Mouse (Mus musculus) embryonic facial prominence, embryonic 11.5 days (tissue): ENCODE data around the gene Cmtm2a. TPM values are rescaled to one million over a fixed set of nuclear protein-coding genes. Genes with fewer than 3 reads are reported as not detected.
"Not testable (repeated sequence)": the region's sequence is repeated elsewhere in the genome, so short reads cannot be mapped to it uniquely, and the experiment has no call there.

Experiments used
- ATAC-seq: fragments of 200-750 bp; cut with Nextera tagmentation; replicated peaks from 2 replicates; pipeline ENCODE4 v1.8.0; 2017; ENCODE audit warnings: low read depth; ENCODE audit not compliant: insufficient number of reproducible peaks, low FRiP score, low TSS enrichment
- DNase-seq: peaks from one replicate; pipeline ENCODE4 v3.0.0-alpha.2; 2015; ENCODE audit warnings: low spot score
- H3K27ac ChIP-seq: fragments of 300-500 bp; sonication (generic); replicated peaks from 2 replicates; pipeline ENCODE4 v1.5.1; 2014; ENCODE audit warnings: mild to moderate bottlenecking, low read depth, low read length, control low read depth
- H3K27me3 ChIP-seq: fragments of 300-500 bp; sonication (generic); 2 replicates; pipeline ENCODE4 v1.6.1; 2014; ENCODE audit warnings: mild to moderate bottlenecking, low read length, moderate library complexity, mixed read lengths; ENCODE audit not compliant: control insufficient read depth, insufficient read depth
- H3K36me3 ChIP-seq: fragments of 300-500 bp; sonication (generic); replicated peaks from 2 replicates; pipeline ENCODE4 v1.6.1; 2014; ENCODE audit warnings: low read depth, mild to moderate bottlenecking, low read length, moderate library complexity, mixed read lengths; ENCODE audit not compliant: control insufficient read depth, insufficient read depth
- H3K4me1 ChIP-seq: fragments of 300-500 bp; sonication (generic); 2 replicates; pipeline ENCODE4 v1.6.1; 2014; ENCODE audit warnings: low read length, mixed read lengths; ENCODE audit not compliant: control insufficient read depth, insufficient read depth
- H3K4me2 ChIP-seq: fragments of 300-500 bp; sonication (generic); 2 replicates; pipeline ENCODE4 v1.6.1; 2014; ENCODE audit warnings: low read depth, mild to moderate bottlenecking, control low read depth, low read length, moderate library complexity
- H3K4me3 ChIP-seq: fragments of 300-500 bp; sonication (generic); 2 replicates; pipeline ENCODE4 v1.5.1; 2014; ENCODE audit warnings: low read depth, low read length, control low read depth
- H3K9ac ChIP-seq: fragments of 300-500 bp; sonication (generic); replicated peaks from 2 replicates; pipeline ENCODE4 v1.6.1; 2014; ENCODE audit warnings: mild to moderate bottlenecking, control low read depth, low read length
- H3K9me3 ChIP-seq: fragments of 300-500 bp; sonication (generic); replicated peaks from 2 replicates; pipeline ENCODE4 v1.6.1; 2016; ENCODE audit warnings: mild to moderate bottlenecking, low read length, inconsistent platforms, mixed read lengths; ENCODE audit not compliant: control insufficient read depth
- WGBS: fragments of 180-500 bp; shearing (Covaris S2); extraction: QIAGEN DNeasy Blood & Tissue Kit; methylation state at CpG from one replicate; pipeline ENCODE4 v1.1.7; 2014; 5-methylcytosine and 5-hydroxymethylcytosine counted together
- polyA plus RNA-seq: library from polyadenylated mRNA; unstranded; fragments of >200 nt; fragmentation: Nextera tagmentation; extraction: Ambion mirVana; gene quantifications from 2 replicates; pipeline ENCODE4 v1.2.1, GENCODE M21; 2014

The Cmtm2a gene
- polyA plus RNA-seq, 1 experiment from 2014 or later: not detected

GRCm38 (mm10) chr8:104268368-104268767, 24.6 kb downstream of the Cmtm2a start:
- Histone ChIP-seq H3K4me2 (no peak overlapping the region), H3K4me1 (no peaks in the 10 kb centered on the region), H3K4me3 (no peak overlapping the region), H3K9ac (no peak overlapping the region), H3K36me3 (no peaks in the 10 kb centered on the region), H3K27me3 (no peaks in the 10 kb centered on the region), H3K9me3 (no peaks in the 10 kb centered on the region), H3K27ac (no peak overlapping the region)
- ATAC-seq: no peak
- no peak for DNase-seq

GRCm38 (mm10) chr8:104264271-104264935, 28.6 kb downstream of the Cmtm2a start:
- H3K4me3 ChIP-seq, H3K27me3 ChIP-seq, H3K4me2 ChIP-seq, H3K36me3 ChIP-seq, H3K4me1 ChIP-seq, H3K27ac ChIP-seq, DNase-seq, H3K9me3 ChIP-seq, ATAC-seq, H3K9ac ChIP-seq: not testable (repeated sequence)
- 95% methylated on average over 20 of the region's 22 CpGs for WGBS

GRCm38 (mm10) chr8:104261802-104262201, 31.2 kb downstream of the Cmtm2a start:
- H3K36me3 ChIP-seq: not testable (repeated sequence)

GRCm38 (mm10) chr8:104253016-104253415, 40.0 kb downstream of the Cmtm2a start:
- 82% methylated on average over 3 of the region's 3 CpGs for WGBS
- DNase-seq (peak; percentile 23), ATAC-seq (no peak)
- Histone ChIP-seq H3K4me2 (no peak overlapping the region), H3K9me3 (no peaks in the 10 kb centered on the region), H3K9ac (no peak overlapping the region), H3K4me3 (no peak overlapping the region), H3K27ac (no peak overlapping the region), H3K4me1 (no peaks in the 10 kb centered on the region), H3K36me3 (no peaks in the 10 kb centered on the region), H3K27me3 (no peaks in the 10 kb centered on the region)

More at GRCm38 (mm10) chr8:104261802-104262201, 31.2 kb downstream of the Cmtm2a start:
- not testable (repeated sequence) for H3K4me2 ChIP-seq, H3K4me1 ChIP-seq, H3K9me3 ChIP-seq, ATAC-seq, H3K27me3 ChIP-seq, H3K27ac ChIP-seq, H3K9ac ChIP-seq, DNase-seq, H3K4me3 ChIP-seq
- 96% methylated on average over 5 of the region's 5 CpGs for WGBS

GRCm38 (mm10) chr8:104251461-104251860, 41.5 kb downstream of the Cmtm2a start:
- DNase-seq (peak; percentile 54), ATAC-seq (peak; percentile 20; the same call in 1 of the 2 replicates)
- Histone ChIP-seq H3K4me3 (peak overlapping the region; percentile 61), H3K4me1 (no peaks in the 10 kb centered on the region; the same call in 1 of the 2 replicates), H3K4me2 (peak overlapping the region; percentile 68), H3K9me3 (no peaks in the 10 kb centered on the region), H3K9ac (peak overlapping the region; percentile 76), H3K36me3 (no peaks in the 10 kb centered on the region), H3K27ac (no peak overlapping the region; the same call in 1 of the 2 replicates), H3K27me3 (no peaks in the 10 kb centered on the region)
- WGBS: 0% methylated on average over 7 of the region's 7 CpGs

GRCm38 (mm10) chr8:104250439-104251367, 42.3 kb downstream of the Cmtm2a start, which contains the start of gene Cklf:
Cklf (plus strand) TSS chr8:104250861.
- H3K27ac ChIP-seq: peak within 1 kb of the TSS; percentile 77
- H3K27me3 ChIP-seq: no peaks in the 10 kb centered on the region
- WGBS: 3% methylated on average over 41 of the region's 41 CpGs
- no peaks in the 10 kb centered on the region; the same call in 1 of the 2 replicates for H3K4me1 ChIP-seq
- H3K36me3 ChIP-seq: no peaks in the 10 kb centered on the region
- H3K4me3 ChIP-seq: peak within 1 kb of the TSS; percentile 61
- ATAC-seq (peak; percentile 90), DNase-seq (peak; percentile 95)
- H3K4me2 ChIP-seq: peak within 1 kb of the TSS; percentile 68
- no peaks in the 10 kb centered on the region for H3K9me3 ChIP-seq
- peak within 1 kb of the TSS; percentile 76 for H3K9ac ChIP-seq

- H3K9ac ChIP-seq: no peak overlapping the region
- H3K9me3 ChIP-seq: no peaks in the 10 kb centered on the region
- no peak for ATAC-seq
- no peak overlapping the region for H3K4me3 ChIP-seq
- no peaks in the 10 kb centered on the region; the same call in 1 of the 2 replicates for H3K36me3 ChIP-seq
- H3K4me2 ChIP-seq: no peak overlapping the region
- 84% methylated on average over 7 of the region's 7 CpGs for WGBS
- no peak overlapping the region for H3K27ac ChIP-seq
- DNase-seq: no peak
- no peaks in the 10 kb centered on the region for H3K27me3 ChIP-seq
- H3K4me1 ChIP-seq: no peaks in the 10 kb centered on the region; the same call in 1 of the 2 replicates
Observed at GRCm38 (mm10) chr8:104249442-104249996, 43.5 kb downstream of the Cmtm2a start.
